Mouse (Mus musculus): ENCODE results near the gene Bclaf3. TPM values are rescaled to one million over a fixed set of nuclear protein-coding genes. Genes with fewer than 3 reads are reported as not detected.
A peak's percentile ranks its signal among the peaks of the same experiment; 100 is the strongest.

Bclaf3 gene
- total and polyA plus RNA-seq, 3 experiments = 0.53 to 9.2 (median 8.5) TPM

DNA sequence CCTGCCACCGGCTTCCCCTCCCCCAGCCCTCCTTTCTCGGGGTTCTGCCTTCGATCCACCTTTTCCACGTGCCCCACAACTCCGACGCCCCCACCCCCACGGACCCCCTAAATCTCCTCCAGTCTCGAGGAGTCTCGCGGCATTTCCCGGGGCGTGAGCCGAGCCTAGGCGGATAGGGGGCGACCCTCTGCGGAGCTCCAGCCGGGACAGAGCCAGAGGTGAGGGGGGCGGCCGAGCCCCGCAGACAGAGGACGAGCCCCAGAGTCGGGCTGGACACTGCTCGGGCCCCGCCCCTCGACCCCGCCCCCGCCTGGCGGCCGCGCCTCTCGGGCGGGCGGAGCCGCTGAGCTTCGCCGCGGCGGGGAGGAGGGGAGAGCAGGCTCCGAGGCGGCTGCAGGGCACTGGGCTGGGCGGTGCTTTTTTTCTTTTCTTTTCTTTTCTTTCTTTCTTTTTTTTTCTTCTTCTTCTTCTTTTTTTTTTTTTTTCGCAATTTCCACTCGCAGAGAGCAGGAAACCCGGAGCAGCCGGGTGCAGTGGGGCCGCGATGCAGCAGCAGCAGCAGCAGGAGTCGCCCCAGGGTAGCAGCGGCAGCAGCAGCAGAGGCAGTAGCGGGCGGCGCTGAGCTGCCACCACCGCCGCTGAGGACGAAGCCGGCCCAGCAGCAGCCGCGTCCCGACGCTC is 100.6 kb downstream of the Bclaf3 start, which contains the start of gene Sh3kbp1:
Gene Sh3kbp1, plus strand, starts transcription at position 366 of the 681 bp plus-strand sequence.
- peak; percentile 83 for DNase-seq

GRCm38 (mm10) chrX:159627588-159628566 is 101.4 kb downstream of the Bclaf3 start:
- DNase-seq = peak; percentile 26

DNA sequence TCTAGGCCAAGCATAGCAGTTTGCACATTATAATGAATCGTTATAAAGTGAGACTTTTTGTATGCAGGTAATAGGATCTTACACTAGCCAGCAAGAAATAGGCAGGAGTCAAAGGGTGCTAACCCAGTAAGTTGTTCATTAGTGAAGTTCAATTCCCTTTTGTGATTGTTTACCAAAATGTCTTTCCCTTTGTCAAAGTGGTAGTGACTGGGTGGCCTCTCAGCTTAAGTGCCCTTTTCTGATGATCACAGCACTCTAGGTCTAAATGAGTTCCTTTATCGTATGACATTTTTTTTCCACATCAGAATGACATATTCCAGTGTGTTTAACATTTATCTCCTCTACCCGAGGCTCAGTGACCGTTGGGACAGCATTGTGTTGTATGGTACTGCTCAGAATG is 102.1 kb downstream of the Bclaf3 start:
- DNase-seq = no peak

DNA sequence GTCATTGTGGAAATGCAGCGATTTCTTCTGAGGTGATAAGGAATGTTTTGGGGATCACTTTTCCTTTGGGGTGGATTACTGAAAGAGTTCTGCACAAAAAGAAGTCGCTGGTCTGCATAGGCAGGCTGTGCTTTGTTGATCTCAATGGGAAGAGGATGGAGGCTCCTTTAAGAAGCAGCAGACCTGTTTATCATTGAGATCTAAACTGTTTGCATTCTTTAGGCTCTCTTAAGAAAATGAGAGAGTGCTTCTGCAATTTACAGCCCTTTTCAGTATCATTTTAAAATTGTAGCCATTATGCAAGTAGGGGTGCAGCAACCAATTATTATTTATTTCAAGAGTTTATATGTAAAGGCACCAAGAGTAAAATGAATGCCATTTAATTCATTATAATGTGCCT is 102.7 kb downstream of the Bclaf3 start:
- DNase-seq = no peak

DNA sequence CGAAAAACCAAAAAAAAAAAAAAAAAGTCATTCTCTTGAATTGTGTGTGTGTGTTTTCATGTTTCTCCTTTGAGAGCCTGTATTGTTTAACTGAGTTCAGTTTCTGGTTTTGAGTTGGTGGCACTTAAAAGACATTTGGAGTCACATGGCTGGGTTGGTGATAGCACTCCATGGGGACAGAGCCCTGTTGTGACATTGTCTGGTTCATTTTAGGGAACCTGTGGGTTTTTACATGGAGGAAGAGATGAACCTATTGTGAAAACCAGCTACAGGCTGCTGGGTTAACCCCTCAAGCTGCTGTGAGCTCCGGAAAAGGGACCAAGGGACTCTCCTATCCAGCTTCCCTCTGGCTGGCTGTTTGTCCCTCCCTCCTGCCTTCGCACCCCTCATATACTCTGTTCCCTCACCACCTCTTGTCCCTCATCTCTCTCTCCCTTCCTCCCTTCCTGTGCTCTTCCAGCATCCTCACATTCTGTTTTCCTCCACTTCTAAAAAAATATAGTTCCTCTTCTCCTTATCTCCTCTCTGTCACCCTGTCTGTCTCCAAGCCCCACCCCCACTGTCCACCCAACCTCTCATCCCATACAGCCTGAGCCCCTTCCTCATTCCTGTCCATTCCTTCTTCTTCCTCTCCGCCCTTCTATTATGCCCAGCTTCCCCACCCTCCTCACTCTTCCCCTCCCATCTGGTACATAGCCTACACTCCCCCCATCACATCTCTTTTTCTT is 112.2 kb downstream of the Bclaf3 start:
- no peak for DNase-seq

DNA sequence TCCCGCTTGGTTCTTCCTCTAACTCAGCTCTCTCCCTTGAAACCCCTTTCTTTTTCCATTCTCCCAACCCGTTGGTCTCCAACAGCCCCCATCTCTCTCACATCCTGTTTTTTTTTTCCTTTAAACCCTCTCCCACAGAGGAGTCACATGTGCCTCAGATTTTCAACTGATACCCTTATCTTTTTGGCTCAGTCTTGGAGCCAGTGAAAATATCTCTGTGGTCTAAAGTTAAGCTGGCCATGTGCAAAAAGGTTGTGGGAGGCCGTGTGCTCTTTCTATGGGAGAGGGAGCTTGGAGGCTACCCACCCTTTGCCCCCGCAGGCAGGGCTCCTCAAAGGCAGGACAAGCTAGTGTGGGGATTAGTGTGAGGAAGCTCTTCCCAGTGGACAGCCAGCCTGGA is 113.5 kb downstream of the Bclaf3 start:
- no peak for DNase-seq

Other genes starting within 250 kb of the Bclaf3 start
- 100 to 1,000 TPM in 1 of 2 experiments, 10 to 100 TPM in 1; 93.3 to 111 TPM for gene Eif1ax, start 154.5 kb upstream of the Bclaf3 start, total RNA-seq (2021)
- 244 and 316 TPM in 2 replicates for gene Eif1ax, start 154.5 kb upstream of the Bclaf3 start, polyA plus RNA-seq (2012; rRNA removed)
- 1 to 10 TPM; 2.0 to 3.9 TPM for gene Map7d2, start 112.1 kb upstream of the Bclaf3 start, total RNA-seq (2021)
- 0.07 and 0.19 TPM in 2 replicates for gene Map7d2, start 112.1 kb upstream of the Bclaf3 start, polyA plus RNA-seq (2012; rRNA removed)
- 10 to 100 TPM; 28.9 to 34.7 TPM for gene Sh3kbp1, start 100.6 kb downstream of the Bclaf3 start, total RNA-seq (2021)
- gene Sh3kbp1, start 100.6 kb downstream of the Bclaf3 start, polyA plus RNA-seq (2012; rRNA removed) = 5.7 and 6.5 TPM in 2 replicates

Data from adrenal gland, adult 2 months (tissue).